Mouse (Mus musculus) forebrain, embryonic 13.5 days (tissue): Measurements from ENCODE around the gene Elof1. TPM values are rescaled to one million over a fixed set of nuclear protein-coding genes. Genes with fewer than 3 reads are reported as not detected.

Experiments used
- microRNA-seq: library from miRNA; unstranded; fragments of <30 nt; microRNA quantifications from one replicate; pipeline ENCODE4, GENCODE M21; 2016
- polyA plus RNA-seq: library from polyadenylated mRNA; unstranded; fragments of >200 nt; fragmentation: Nextera tagmentation; extraction: Ambion mirVana; gene quantifications from 2 replicates; pipeline ENCODE4 v1.2.1, GENCODE M21; 2015

Gene Elof1
- polyA plus RNA-seq, 1 experiment from 2014 or later = 206 TPM

Small RNAs within 50 kb of the gene (microRNA-seq; reads per million reads assigned to microRNA genes)
- not detected for gene Mir7084

Other genes starting within 250 kb of the Elof1 start
- 18.3 and 21.0 TPM in 2 replicates for gene Rab3d, start 199.0 kb downstream of the Elof1 start, polyA plus RNA-seq
- gene Ccdc159, start 189.7 kb downstream of the Elof1 start, polyA plus RNA-seq = 5.0 and 6.6 TPM in 2 replicates
- 42.2 and 42.3 TPM in 2 replicates for gene Tmem205, start 189.6 kb downstream of the Elof1 start, polyA plus RNA-seq
- 37.8 and 44.1 TPM in 2 replicates for gene Plppr2, start 180.1 kb downstream of the Elof1 start, polyA plus RNA-seq
- 8.6 and 12.1 TPM in 2 replicates for gene Swsap1, start 161.4 kb downstream of the Elof1 start, polyA plus RNA-seq
- 0.99 and 1.9 TPM in 2 replicates for gene Epor, start 153.7 kb downstream of the Elof1 start, polyA plus RNA-seq
- gene Rgl3, start 127.7 kb downstream of the Elof1 start, polyA plus RNA-seq = 1.1 and 1.2 TPM in 2 replicates
- gene Ccdc151, start 114.5 kb downstream of the Elof1 start, polyA plus RNA-seq = 4.0 and 4.6 TPM in 2 replicates
- 84.2 and 89.6 TPM in 2 replicates for gene Prkcsh, start 114.4 kb downstream of the Elof1 start, polyA plus RNA-seq
- 63.7 and 66.4 TPM in 2 replicates for gene Elavl3, start 65.1 kb downstream of the Elof1 start, polyA plus RNA-seq
- gene Gm49318, start 45.9 kb downstream of the Elof1 start, polyA plus RNA-seq = not detected in 2 replicates
- gene Zfp653, start 45.8 kb downstream of the Elof1 start, polyA plus RNA-seq = 17.1 and 18.9 TPM in 2 replicates
- 47.7 and 51.5 TPM in 2 replicates for gene Ecsit, start 31.7 kb downstream of the Elof1 start, polyA plus RNA-seq
- 1.8 and 2.2 TPM in 2 replicates for gene Cnn1, start 18.0 kb downstream of the Elof1 start, polyA plus RNA-seq
- 0.81 and 1.2 TPM in 2 replicates for gene Acp5, start 18.5 kb upstream of the Elof1 start, polyA plus RNA-seq
- 79.3 and 87.5 TPM in 2 replicates for gene Pigyl, start 39.7 kb upstream of the Elof1 start, polyA plus RNA-seq
- 0.13 and 0.19 TPM in 2 replicates for gene Zfp872, start 70.9 kb upstream of the Elof1 start, polyA plus RNA-seq
- gene Zfp809, start 108.5 kb upstream of the Elof1 start, polyA plus RNA-seq = 9.3 and 11.0 TPM in 2 replicates
- 10.4 and 10.7 TPM in 2 replicates for gene Zfp599, start 142.7 kb upstream of the Elof1 start, polyA plus RNA-seq
- gene Zfp810, start 190.5 kb upstream of the Elof1 start, polyA plus RNA-seq = 32.9 and 33.8 TPM in 2 replicates